Mouse (Mus musculus) embryonic facial prominence, embryonic 10.5 days (tissue): ENCODE results near the gene Calm2. TPM values are rescaled to one million over a fixed set of nuclear protein-coding genes. Genes with fewer than 3 reads are reported as not detected.
A peak's percentile ranks its signal among the peaks of the same experiment; 100 is the strongest.

Experiments used
- DNase-seq: peaks from one replicate; pipeline ENCODE4 v3.0.0-alpha.2; 2017; ENCODE audit warnings: low spot score
- H3K27ac ChIP-seq: fragments of 300-500 bp; sonication (generic); replicated peaks from 2 replicates; pipeline ENCODE4 v1.5.1; 2016; ENCODE audit warnings: mild to moderate bottlenecking
- H3K27me3 ChIP-seq: fragments of 300-500 bp; sonication (generic); replicated peaks from 2 replicates; pipeline ENCODE4 v1.6.1; 2016; ENCODE audit warnings: low read depth, mild to moderate bottlenecking; ENCODE audit not compliant: poor library complexity, severe bottlenecking
- H3K36me3 ChIP-seq: fragments of 300-500 bp; sonication (generic); replicated peaks from 2 replicates; pipeline ENCODE4 v1.6.1; 2016; ENCODE audit warnings: mild to moderate bottlenecking, moderate library complexity
- H3K4me1 ChIP-seq: fragments of 300-500 bp; sonication (generic); 2 replicates; pipeline ENCODE4 v1.6.1; 2016
- H3K4me3 ChIP-seq: fragments of 300-500 bp; sonication (generic); 2 replicates; pipeline ENCODE4 v1.5.1; 2016; ENCODE audit warnings: mild to moderate bottlenecking, moderate library complexity
- H3K9me3 ChIP-seq: fragments of 300-500 bp; sonication (generic); 2 replicates; pipeline ENCODE4 v1.6.1; 2016; ENCODE audit warnings: mild to moderate bottlenecking
- WGBS: fragments of 180-500 bp; shearing (Covaris S2); methylation state at CpG from one replicate; pipeline ENCODE4 v1.1.7; 2016; 5-methylcytosine and 5-hydroxymethylcytosine counted together
- polyA plus RNA-seq: library from polyadenylated mRNA; unstranded; fragments of >200 nt; fragmentation: Nextera tagmentation; extraction: Ambion mirVana; gene quantifications from 2 replicates; pipeline ENCODE4 v1.2.1, GENCODE M21; 2016

Calm2 gene
- polyA plus RNA-seq, 1 experiment from 2014 or later, result 1,119 TPM

DNA sequence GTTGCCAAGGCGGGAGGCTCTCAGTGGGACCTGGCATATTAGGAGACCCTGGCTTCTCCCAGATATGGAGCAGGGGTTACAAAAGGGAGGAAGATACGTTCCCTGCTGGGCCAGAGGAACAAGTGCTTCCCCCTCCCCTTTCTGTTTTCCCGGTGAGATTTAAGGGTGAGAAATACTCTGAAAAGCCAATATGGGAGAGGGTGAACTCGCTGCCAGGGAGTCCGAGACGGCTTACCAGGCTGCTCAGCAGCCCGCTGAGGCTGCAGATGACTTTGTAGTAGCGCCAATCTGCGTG lies 26.7 kb upstream of the Calm2 start:
- DNase-seq, result no peak
- H3K36me3 ChIP-seq, result no peaks in the 10 kb centered on the region
- H3K4me1 ChIP-seq, result peaks cover 28% of the 10 kb centered on the region
- peak overlapping the region; percentile 59; the same call in 1 of the 2 replicates for H3K27ac ChIP-seq
- peak overlapping the region; percentile 56 for H3K4me3 ChIP-seq
- 7% methylated on average over 9 of the region's 9 CpGs for WGBS
- H3K9me3 ChIP-seq, result no peaks in the 10 kb centered on the region
- peaks cover 45% of the 10 kb centered on the region for H3K27me3 ChIP-seq

DNA sequence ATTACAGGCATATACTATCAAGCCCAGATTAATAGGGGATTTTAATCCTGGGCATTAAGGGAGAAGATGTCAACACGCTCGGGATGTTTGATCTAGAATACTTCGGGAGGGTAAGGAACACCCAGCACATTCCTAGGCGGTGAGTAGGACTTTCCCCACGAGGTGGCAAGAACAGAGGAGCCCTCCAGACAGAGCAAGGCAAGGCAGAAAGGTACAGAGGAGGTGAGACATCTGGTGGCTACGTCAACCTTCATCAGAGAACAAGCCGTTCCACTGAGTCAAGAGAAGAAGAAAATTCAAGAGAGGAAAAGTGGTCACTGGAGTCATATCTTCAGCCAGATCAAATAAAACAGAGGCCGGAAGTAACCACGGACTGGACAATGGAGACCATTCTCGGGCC lies 26.1 kb upstream of the Calm2 start:
- H3K36me3 ChIP-seq, result no peaks in the 10 kb centered on the region
- peaks cover 28% of the 10 kb centered on the region for H3K4me1 ChIP-seq
- peaks cover 45% of the 10 kb centered on the region for H3K27me3 ChIP-seq
- H3K27ac ChIP-seq, result no peak overlapping the region
- H3K4me3 ChIP-seq, result no peak overlapping the region
- no peak for DNase-seq
- WGBS, result 54% methylated on average over 10 of the region's 10 CpGs
- no peaks in the 10 kb centered on the region for H3K9me3 ChIP-seq

DNA sequence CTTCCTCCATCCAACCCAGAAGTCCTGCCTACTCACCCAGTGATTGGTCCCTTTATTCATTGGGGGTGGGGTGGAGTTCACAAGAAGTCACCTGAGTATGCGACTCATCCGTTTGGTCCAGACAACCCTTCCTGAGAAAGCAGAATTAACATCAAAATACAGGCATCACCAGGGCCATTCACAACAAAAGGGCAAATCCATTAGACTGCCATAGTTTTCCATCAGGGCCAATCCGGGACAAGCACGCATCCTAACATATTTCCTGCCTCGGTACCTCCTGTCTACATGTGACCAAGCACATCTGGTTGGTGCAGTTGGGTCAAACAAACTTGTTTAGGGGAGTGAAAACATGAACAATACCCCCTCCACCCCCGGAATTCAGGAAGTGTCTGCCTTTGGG lies 24.9 kb upstream of the Calm2 start:
- no peaks in the 10 kb centered on the region for H3K9me3 ChIP-seq
- no peak overlapping the region for H3K27ac ChIP-seq
- no peak for DNase-seq
- peaks cover 33% of the 10 kb centered on the region for H3K4me1 ChIP-seq
- WGBS, result 63% methylated on average over 6 of the region's 6 CpGs
- H3K36me3 ChIP-seq, result no peaks in the 10 kb centered on the region
- no peak overlapping the region for H3K4me3 ChIP-seq
- peaks cover 45% of the 10 kb centered on the region for H3K27me3 ChIP-seq

DNA sequence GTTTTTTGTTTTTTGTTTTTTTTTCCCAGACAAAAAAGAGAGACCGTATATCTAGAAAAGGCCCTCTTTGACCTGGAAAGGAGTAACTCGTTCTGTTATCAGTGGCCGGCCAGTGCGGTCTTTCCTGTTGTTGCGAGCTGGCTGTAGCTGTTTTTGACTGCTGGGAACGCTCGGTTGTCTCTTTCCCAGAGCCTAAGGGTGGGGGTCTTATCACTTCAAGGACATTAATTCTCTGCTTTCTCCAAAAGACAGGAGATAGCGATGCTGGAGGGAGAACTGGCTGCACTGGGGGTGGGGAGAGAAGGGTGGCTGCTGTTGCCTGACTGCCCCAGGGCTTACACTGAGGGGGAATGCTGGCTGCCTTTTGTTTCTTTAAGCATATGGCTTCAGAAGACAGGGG lies 24.1 kb upstream of the Calm2 start:
- Histone ChIP-seq H3K4me3 (no peak overlapping the region), H3K36me3 (no peaks in the 10 kb centered on the region), H3K9me3 (no peaks in the 10 kb centered on the region), H3K4me1 (peaks cover 33% of the 10 kb centered on the region), H3K27ac (no peak overlapping the region), H3K27me3 (peaks cover 39% of the 10 kb centered on the region)
- 60% methylated on average over 8 of the region's 8 CpGs for WGBS
- DNase-seq, result no peak

DNA sequence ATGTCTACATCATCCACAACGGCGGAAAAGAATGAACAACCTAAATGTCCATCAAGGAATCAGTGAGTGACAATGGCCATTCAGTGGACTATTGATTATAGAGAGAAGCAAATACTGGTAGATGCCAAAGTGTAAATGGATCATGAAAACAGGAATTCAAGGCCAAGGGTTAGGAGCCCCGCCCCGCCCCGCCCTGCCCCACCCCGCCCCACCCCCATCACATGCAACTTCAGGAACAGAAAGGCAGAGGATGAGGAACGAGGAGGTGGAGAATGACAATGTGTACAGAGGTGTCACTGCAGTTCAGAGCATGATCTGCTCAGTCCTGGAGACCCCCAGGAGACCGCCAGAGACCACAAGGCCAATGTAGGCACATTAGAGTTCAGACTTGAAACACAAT lies 23.5 kb upstream of the Calm2 start:
- H3K36me3 ChIP-seq, result no peaks in the 10 kb centered on the region
- no peak overlapping the region for H3K27ac ChIP-seq
- no peak for DNase-seq
- 69% methylated on average over 8 of the region's 8 CpGs for WGBS
- no peaks in the 10 kb centered on the region for H3K9me3 ChIP-seq
- H3K27me3 ChIP-seq, result peaks cover 34% of the 10 kb centered on the region
- H3K4me3 ChIP-seq, result no peak overlapping the region
- H3K4me1 ChIP-seq, result peaks cover 29% of the 10 kb centered on the region

DNA sequence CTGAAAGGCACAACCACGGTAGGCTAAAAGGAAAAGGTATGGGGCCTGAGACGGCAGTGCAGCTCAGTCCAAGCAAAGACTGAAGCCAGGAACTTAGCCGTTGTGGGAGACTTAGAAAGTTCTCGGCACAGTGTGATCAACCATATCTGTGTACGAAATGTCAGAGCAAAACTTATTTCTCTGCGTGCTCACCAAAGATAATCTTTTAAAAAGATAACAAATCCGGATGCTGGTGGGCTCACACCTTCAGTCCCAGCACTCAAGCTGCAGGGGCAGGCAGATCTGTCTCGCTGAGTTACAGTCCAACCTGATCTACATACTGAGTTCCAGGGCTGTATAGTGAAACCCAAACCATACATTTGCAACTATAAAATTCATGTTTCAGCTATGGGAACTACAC lies 22.7 kb upstream of the Calm2 start:
- no peak for DNase-seq
- WGBS, result 88% methylated on average over 8 of the region's 8 CpGs

DNA sequence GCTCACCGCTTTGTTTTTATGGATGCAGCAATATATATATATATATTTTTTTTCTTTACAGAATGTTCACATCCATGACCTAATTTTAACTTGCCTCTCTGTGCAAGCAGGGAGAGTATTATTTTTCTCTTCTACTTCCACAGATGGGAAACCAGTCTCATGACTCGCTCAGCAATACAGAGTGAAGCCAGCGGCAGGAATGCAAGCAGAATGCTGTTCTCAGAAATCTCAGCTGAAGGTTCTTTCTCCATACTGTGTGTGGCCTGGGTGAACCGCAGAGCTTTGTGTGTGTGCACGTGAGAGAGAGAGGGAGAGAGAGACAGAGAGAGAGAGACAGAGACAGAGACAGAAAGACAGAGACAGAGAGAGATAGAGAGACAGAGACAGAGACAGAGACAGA lies 21.9 kb upstream of the Calm2 start:
- no peak for DNase-seq
- no peaks in the 10 kb centered on the region for H3K36me3 ChIP-seq
- H3K27ac ChIP-seq, result no peak overlapping the region
- H3K27me3 ChIP-seq, result peaks cover 19% of the 10 kb centered on the region
- H3K4me1 ChIP-seq, result peaks cover 13% of the 10 kb centered on the region
- no peaks in the 10 kb centered on the region for H3K9me3 ChIP-seq
- 87% methylated on average over 5 of the region's 5 CpGs for WGBS
- no peak overlapping the region for H3K4me3 ChIP-seq

More for the DNA sequence above, 22.7 kb upstream of the Calm2 start:
- Histone ChIP-seq H3K9me3 (no peaks in the 10 kb centered on the region), H3K4me3 (no peak overlapping the region), H3K36me3 (no peaks in the 10 kb centered on the region), H3K27me3 (peaks cover 25% of the 10 kb centered on the region), H3K4me1 (peaks cover 21% of the 10 kb centered on the region), H3K27ac (no peak overlapping the region)

DNA sequence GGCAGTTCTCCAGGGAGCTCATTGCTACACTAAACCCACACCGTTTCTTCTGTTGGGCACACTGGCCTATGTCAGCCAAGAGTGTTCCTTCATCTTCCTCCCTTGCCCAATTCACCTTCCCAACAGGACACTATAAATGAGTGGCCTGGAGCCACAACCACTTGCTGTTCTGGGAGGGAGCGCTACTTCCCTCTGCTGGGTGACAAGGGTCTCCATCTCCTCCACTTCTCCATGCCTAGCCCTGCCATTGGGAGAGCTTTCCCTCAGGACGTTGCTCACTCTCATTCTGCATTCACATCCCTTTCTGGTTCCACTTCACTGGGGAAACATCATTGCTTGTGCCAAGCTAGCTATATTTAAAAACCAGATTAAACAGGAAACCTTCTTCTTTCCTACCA lies 14.8 kb upstream of the Calm2 start:
- 43% methylated on average over 3 of the region's 3 CpGs for WGBS
- Histone ChIP-seq H3K27me3 (peaks cover 25% of the 10 kb centered on the region), H3K9me3 (no peaks in the 10 kb centered on the region), H3K27ac (no peak overlapping the region), H3K36me3 (no peaks in the 10 kb centered on the region), H3K4me1 (peaks cover 47% of the 10 kb centered on the region), H3K4me3 (no peak overlapping the region)
- no peak for DNase-seq

DNA sequence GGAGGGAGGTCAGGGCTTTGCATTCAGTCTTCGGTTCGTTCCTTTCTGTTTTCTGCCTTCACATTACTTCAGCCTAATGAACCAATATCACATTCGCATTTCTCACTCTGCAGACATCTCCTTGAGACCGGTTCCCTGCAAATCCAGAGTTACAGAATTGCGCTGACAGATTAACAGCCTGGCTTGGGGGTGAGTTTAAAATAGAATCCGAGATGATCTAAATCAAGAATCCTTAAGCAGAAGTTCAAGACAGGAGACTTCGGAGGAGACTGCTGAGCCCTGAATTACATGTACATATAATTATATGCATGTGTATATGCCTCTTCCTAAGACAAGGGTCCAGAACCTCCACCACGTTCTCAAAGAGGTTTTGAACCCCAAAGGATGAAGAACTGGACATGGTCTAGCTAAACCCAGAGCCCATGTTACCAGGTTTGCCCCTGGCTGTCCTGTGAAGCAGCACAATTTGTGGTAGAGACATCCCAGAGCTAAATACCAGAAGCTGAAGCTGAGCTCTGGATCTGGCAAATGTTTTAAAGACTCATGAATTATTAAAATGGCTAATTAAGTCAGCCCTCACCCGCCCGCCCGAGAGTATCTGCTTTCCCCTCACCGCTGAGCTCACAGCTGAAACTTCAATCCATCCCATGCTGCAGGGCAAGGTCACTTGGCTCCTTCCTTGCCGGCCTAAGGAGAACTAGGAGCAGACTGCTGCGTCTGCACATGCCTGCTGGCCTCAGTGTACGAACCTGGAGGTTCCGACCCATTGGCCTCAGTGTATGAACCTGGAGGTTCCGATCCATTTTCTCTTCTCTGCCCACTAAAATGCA lies 14.1 kb upstream of the Calm2 start:
- peak; percentile 49 for DNase-seq
- Histone ChIP-seq H3K27me3 (peaks cover 25% of the 10 kb centered on the region), H3K9me3 (no peaks in the 10 kb centered on the region), H3K36me3 (no peaks in the 10 kb centered on the region), H3K4me1 (peaks cover 47% of the 10 kb centered on the region), H3K27ac (no peak overlapping the region), H3K4me3 (peak overlapping the region; percentile 37; the same call in 1 of the 2 replicates)
- WGBS, result 28% methylated on average over 17 of the region's 17 CpGs

DNA sequence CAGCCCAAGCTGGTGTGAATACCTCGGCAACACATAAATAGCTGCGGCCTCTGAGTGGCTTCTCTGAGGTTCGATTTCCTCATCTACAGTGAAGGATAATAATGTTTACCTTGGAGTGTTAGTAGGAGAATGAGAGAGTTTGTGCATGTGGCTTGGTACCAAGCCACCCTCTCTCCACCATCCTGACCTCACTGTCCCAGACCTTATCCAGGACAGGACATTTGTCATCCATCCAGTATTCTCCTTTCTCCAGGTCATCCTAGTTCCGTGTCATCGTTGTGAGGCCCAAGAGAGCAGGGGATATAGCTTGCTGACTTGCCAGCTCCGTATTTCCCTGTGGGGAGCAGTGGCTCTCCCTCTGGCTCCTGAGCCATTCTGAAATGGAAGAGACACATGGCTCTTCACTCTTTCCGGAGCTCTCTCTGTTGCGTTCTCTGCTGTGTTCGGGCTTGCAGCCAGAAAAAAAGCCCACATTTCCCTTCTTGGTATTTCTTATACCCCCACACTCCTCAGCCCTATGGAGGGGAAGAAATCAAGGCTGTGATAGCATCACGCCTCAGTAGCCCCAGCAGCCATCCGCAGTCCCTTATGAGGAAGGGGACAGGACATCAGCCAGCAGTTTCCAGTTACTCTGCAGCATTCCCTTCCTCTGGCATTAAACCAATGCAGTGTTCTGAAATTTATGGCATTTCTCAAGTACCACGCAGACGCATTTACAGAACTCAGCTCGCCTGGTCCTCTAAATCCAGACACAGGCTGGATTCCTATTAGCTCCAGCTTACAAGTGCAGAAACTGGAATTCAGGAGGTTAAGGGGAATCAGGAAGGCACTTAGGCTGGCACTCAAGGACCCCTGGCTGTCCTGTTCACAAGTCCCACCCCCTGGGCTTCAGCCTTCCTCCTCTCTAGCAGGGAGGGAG lies 13.3 kb upstream of the Calm2 start:
- DNase-seq, result peak; percentile 35
- WGBS, result 28% methylated on average over 14 of the region's 14 CpGs

DNA sequence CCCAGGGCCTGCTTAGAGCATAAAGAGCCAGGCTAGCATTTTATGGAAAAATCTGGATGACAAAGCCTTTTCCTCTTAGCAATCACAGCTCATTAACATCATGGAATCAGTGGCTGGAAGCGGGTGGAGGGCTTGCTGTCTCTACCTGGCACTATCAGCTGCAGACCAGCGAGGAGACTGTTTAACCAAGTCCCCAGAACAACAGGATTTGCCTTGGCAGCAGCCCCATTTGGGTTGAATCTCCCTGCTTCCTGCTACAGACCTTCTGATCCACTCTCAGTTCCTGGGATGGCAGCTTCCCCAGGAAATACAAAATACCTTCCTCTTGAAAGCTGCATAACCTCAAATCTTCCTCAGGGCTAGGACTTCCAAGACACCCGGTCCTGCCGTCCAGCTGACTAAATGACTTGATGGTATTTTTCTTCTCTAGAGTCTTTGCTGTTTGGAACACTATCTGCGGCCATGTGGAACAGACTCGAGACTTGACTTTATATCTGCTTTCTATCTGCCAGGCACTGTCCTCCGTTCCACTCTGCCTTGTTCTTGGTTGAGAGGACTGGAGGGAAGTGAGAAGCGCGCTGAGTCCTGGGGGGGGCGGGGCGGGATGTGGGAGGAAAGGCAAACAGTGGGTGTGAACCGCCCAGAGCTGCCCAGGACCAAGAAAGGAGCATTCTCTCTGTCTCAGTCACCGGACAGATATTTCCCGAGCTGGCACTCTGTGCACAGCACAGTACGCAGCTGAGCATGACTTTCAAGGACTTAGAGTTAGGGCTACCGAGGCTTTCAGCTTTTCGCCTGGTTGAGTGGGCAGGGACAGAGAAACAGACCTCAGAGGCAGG lies 12.4 kb upstream of the Calm2 start:
- no peaks in the 10 kb centered on the region for H3K36me3 ChIP-seq
- DNase-seq, result peak; percentile 29
- peak overlapping the region; percentile 37 for H3K4me3 ChIP-seq

More for the DNA sequence above, 13.3 kb upstream of the Calm2 start:
- no peaks in the 10 kb centered on the region for H3K36me3 ChIP-seq
- peak overlapping the region; percentile 8 for H3K27ac ChIP-seq
- H3K27me3 ChIP-seq, result peaks cover 25% of the 10 kb centered on the region
- H3K4me3 ChIP-seq, result peak overlapping the region; percentile 37
- no peaks in the 10 kb centered on the region for H3K9me3 ChIP-seq
- peaks cover 47% of the 10 kb centered on the region for H3K4me1 ChIP-seq

DNA sequence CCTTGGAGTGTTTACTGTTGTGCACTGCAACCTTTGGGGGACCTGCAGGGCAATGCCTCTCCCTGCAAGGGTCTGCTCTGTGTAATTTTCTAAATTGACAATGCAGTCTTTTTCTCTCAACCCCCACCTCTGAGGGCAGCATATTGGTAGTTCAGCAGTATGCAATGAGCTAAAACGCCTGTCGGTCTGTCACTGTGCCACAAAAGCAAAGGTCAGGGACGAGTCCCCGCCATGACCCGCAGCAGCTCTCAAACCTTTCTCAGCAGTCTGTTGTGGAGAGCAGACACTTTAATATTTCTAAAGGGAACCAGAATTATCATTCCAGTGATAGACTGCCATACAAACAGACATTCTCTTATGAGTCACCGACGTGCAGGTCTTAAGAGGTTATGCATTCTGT lies 11.2 kb upstream of the Calm2 start:
- H3K36me3 ChIP-seq, result no peaks in the 10 kb centered on the region
- DNase-seq, result no peak
- H3K9me3 ChIP-seq, result no peaks in the 10 kb centered on the region
- H3K4me1 ChIP-seq, result peaks cover 47% of the 10 kb centered on the region
- WGBS, result 56% methylated on average over 7 of the region's 7 CpGs
- 0 out of 2 replicates have a peak overlapping the region, but pooled peaks have one; percentile 19 for H3K27ac ChIP-seq
- no peak overlapping the region for H3K4me3 ChIP-seq
- peaks cover 25% of the 10 kb centered on the region for H3K27me3 ChIP-seq

More for the DNA sequence above, 12.4 kb upstream of the Calm2 start:
- Histone ChIP-seq H3K9me3 (no peaks in the 10 kb centered on the region), H3K27ac (peak overlapping the region; percentile 37), H3K27me3 (peaks cover 25% of the 10 kb centered on the region), H3K4me1 (peaks cover 47% of the 10 kb centered on the region)
- 11% methylated on average over 16 of the region's 17 CpGs for WGBS
